Mouse (Mus musculus) natural killer cell, adult 2 months (primary cell): Measurements from ENCODE around the gene Ak9.

Source experiments
- DNase-seq, 2 experiments: peaks; one replicate each; pipeline ENCODE4 v3.0.0; 2022; ENCODE audit warnings: low spot score in 2 of 2

The Ak9 gene

DNA sequence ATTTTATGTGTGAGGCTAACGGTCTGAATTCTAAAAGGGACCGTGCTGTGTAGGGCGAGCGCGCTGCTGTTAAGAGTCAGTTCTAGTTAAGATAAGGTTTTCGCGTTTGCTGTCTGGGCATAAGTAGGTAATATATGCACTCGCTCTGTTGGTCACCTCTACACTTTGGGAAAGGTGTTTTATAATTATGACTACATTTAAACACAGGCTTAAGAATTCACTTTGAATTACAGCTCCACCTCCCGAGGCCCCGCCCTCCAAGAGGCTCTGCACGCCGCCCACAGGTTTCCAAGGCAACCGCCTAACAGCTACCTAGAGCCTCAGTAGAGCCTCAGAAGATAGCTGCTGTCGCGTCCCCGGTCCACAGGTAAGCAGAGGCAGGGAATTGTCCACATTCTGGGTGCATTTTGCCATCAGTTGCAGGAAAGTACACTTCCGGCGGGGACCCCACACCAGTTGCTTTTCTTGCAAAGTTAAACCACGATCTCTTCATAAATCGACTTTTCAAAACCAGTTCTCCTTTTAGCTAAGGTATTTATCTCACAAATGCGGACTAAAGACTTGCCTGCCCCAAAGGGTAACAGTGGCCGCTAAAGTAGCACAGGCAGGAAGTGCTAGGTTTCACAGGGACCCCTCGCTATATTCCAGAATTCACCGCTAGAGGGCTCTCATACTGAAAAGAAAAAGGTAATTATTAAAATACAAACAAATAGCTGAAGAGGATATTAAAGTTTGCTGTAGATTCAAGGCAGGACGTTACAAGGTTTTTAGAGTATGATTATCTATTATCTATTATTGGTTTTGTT is at the start of gene Ak9:
Gene Ak9 (plus strand): TSS at position 342 of the 806 bp plus-strand sequence.
- DNase-seq: peak; percentile 91 to 92

- no peak for DNase-seq
Observed at GRCm38 (mm10) chr10:41260243-41261006, 43.4 kb upstream of the Ak9 start.

DNA sequence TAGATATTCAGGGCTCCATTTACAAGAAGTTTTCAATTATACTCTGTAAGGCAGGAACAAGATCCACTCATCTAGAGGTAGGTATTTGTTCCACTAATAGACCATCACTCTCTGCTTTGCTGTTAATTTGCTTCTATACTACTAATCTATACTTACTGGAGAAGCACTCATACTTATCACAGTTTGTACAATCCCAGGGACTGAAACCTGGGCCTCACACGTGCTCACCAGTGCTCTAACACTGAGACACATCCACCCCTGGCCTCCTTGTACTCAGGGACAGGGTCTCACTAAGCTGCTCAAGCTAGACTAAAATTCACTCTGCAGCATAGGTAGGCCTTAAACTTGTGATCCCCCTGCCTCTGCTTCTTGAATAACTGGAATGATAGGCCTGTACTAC is 42.6 kb upstream of the Ak9 start:
- no peak for DNase-seq

- no peak for DNase-seq
Observed at GRCm38 (mm10) chr10:41261889-41262288, 41.9 kb upstream of the Ak9 start.

- DNase-seq: no peak
Observed at GRCm38 (mm10) chr10:41271860-41272259, 31.9 kb upstream of the Ak9 start.

DNA sequence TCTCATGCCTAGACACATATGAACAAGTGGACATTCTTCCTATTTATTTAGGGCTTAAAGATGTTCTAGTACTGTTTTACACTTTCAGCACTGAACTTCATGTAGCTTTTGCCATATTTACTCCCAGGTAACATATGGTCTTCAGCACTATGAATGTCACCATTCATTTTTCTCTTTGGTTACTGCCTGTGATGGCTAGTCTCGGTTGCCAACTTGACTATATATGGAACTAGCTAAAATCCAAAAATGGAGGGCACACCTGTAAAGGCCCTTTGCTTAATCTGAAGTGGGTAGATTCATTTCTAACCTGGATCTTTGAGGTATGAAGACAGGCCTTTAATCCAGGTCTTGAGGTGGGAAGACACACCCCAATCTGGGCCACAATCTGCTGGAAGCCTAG is 28.9 kb upstream of the Ak9 start:
- DNase-seq: no peak

GRCm38 (mm10) chr10:41278808-41279207 is 25.0 kb upstream of the Ak9 start:
- DNase-seq: no peak

GRCm38 (mm10) chr10:41280177-41280576 is 23.6 kb upstream of the Ak9 start:
- DNase-seq: no peak

GRCm38 (mm10) chr10:41280796-41281195 is 23.0 kb upstream of the Ak9 start:
- DNase-seq: no peak

GRCm38 (mm10) chr10:41282086-41282485 is 21.7 kb upstream of the Ak9 start:
- DNase-seq: no peak

GRCm38 (mm10) chr10:41287618-41288017 is 16.2 kb upstream of the Ak9 start:
- DNase-seq: no peak

DNA sequence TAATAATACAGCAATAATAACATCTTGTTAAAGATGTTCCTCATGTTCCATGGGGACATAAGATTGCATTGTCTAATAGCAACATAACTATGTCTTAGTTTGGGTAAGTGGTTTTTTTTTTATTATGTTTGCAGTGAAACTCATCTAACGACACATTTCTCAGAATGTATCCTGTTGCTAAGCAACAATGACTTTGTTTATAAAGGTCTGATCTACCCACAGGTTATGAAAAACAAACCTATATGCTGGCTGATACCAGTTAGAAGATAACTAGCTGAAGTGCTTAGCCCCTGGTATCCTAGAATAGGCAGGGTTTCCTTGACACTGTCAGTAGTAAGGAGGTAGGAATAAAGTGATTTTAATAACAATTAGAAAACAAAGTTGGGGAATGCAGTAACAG is 15.7 kb upstream of the Ak9 start:
- no peak for DNase-seq

GRCm38 (mm10) chr10:41288771-41289415 is 14.9 kb upstream of the Ak9 start:
- peak; percentile 76 to 82 for DNase-seq

- DNase-seq: no peak
Observed at GRCm38 (mm10) chr10:41291021-41291420, 12.8 kb upstream of the Ak9 start.

GRCm38 (mm10) chr10:41293019-41293418 is 10.8 kb upstream of the Ak9 start:
- no peak for DNase-seq

DNA sequence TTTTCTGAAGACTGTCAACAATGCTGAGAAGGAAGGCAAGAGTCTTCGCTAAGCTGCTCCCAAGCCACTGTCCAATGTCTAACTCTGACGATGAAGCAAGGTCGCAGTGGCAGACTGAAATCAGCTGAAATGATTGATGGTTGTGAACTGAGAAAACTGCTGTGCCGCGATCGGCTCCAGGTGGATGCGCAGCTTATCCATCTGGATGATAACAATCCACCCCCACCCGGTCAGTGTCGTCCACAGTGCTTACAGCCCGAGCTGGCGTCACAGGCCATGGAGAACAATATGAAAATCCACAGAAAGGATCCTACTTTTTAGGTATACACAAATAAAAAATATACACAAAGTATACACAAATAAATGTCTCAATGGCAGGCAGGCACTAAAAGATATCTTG is 9.0 kb upstream of the Ak9 start:
- DNase-seq: no peak

GRCm38 (mm10) chr10:41295145-41295544 is 8.6 kb upstream of the Ak9 start:
- no peak for DNase-seq

GRCm38 (mm10) chr10:41300161-41300560 is 3.6 kb upstream of the Ak9 start:
- DNase-seq: no peak

DNA sequence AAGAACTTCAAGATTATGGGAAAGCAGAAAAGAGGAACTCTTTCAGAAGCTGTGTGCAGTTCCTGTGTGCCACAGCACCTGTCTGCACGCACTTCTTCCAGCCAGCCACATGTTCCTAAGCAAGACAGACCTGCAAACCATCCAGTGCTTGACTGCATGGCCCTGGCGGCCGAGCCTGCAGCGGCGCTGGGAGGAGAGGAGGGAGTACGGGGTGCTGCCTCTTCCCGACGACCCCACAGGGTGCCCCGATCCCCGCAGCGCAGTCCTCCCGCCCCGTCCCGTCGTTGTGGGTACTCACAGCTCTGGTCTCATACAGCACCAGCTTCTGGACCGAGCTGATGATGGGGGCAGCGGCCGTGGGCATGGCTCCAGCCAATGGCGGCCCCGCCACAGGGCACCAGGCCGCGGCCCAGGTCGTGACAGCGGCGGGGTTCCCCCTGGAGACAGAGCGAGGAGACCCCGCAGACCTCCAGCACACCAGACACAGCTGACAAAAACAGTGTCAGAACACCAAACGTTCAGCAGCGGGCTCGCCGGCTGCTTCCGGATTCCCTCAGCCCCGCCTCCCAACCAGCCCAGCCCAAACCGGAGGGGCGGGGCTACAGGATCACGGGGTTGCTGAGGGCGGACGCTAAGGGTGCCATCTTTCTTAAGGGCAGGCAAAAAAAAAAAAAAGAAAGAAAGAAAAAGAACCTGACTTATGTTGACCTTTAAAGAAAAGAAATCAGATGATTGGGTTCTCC is 920 bp upstream of the Ak9 start, which contains the start of gene Fig4:
Gene Fig4 (minus strand): TSS at position 572 of the 743 bp plus-strand sequence.
- DNase-seq: peak; percentile 88 to 91

DNA sequence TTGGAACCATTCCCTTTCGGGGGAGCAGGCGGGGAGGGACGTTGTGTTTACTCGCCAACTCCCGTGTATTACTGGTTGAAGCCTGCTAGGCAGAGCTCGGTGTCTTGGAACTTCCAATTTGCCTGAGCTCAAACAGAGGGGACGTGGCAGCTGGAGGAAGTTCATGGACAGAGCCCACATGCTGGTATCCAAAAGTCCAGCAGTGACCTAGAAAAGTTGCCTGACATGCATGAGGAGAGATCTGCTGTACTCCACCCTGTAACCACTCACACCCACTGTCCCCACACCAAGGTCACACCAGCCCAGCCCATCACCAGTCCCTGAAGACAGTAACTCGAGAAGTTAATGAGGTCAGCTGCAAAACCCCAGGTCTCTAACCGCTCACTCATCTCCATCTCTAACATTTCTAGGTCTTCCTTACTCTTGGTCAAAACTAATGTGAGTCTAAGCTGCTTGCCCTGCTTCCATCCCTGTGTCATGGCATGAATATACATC is 1.2 kb downstream of the Ak9 start:
- peak; percentile 20 to 62 for DNase-seq

- no peak for DNase-seq
Observed at GRCm38 (mm10) chr10:41308205-41308604, 4.4 kb downstream of the Ak9 start.

DNA sequence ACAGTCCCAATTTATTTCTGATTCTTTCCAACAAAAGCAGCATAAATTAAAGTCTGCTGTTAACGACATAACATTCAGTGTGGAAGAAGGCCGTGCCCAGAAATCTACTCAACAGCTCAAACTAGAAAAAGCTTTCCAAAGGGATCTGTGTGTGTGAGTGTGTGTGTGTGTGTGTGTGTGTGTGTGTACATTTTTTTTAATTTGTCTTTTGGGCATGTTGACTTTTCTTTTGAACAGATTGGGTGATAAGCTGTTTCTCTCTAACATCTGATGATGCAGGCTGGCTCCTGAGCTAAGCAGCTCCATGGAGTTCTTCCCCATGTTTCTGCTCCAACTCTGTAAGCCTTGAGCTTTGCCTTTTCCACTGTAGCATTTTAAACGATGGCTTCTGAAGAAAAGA is 12.1 kb downstream of the Ak9 start:
- no peak for DNase-seq
